10 mouse cellular contexts compared by ENCODE assay signal in the genomic region with DNA sequence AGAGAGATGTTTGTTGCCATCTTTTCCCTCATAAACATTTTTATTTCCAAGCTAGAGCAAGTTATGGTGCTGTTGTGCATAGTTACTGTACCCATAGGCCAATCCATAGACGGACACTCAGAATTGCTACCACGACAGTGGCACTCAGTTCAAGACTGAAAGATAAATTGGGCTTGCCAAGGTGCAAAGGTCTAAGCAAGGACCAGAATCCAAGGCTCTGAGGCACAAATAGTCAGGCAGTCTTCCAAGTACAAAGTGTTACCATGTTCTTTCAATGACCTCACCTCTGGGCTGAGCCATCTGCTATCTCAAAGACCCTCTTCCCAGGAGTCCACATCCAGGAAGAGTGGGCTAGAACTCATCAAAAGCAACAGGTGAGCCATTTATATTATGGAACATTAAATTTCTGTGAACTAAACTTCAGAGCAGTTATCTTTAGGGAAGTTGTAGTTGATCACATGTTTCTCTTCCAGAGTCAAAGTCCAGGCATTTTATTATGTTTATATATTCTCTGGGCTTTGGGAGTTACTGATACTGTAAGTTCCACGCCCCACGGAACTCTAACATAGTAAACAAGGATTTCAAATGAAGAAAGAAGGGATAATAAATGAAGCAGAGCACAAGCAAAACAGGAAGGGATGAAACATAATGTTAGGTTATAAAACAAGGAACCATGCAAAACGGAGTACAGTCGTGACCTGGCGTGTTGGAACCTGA.
"Had no signal": no experiment of that assay in that cellular context is flagged by ENCODE, and none has a peak within 500 bp of the region (broad histone marks: within the 10 kb centered on the region; RNA-seq: fewer than 3 reads in every experiment).

No protein-coding gene starts in this region.

- DNase-seq: lung, adult 18-20 months; retina, postnatal 1 day; thymus, postnatal 4 days had no signal

- H3K9ac ChIP-seq: limb, embryonic 15.5 days; liver, embryonic 14.5 days; midbrain, embryonic 12.5 days; neural tube, embryonic 13.5 days had no signal

- H3K9me3 ChIP-seq: limb, embryonic 15.5 days; midbrain, embryonic 12.5 days; neural tube, embryonic 13.5 days had no signal

- H3K4me2 ChIP-seq: limb, embryonic 15.5 days; midbrain, embryonic 12.5 days; neural tube, embryonic 13.5 days had no signal

- H3K4me1 ChIP-seq: limb, embryonic 15.5 days; midbrain, embryonic 12.5 days; neural tube, embryonic 13.5 days had no signal

- H3K27me3 ChIP-seq: limb, embryonic 15.5 days; midbrain, embryonic 12.5 days; neural tube, embryonic 13.5 days had no signal

- ATAC-seq: hindbrain, postnatal 0 days; midbrain, embryonic 16.5 days had no signal

- H3K4me3 ChIP-seq: layer of hippocampus, adult 2 months; limb, embryonic 15.5 days; midbrain, embryonic 12.5 days; neural tube, embryonic 13.5 days had no signal

- H3K36me3 ChIP-seq: limb, embryonic 15.5 days; midbrain, embryonic 12.5 days; neural tube, embryonic 13.5 days had no signal

- H3K27ac ChIP-seq: hindbrain, postnatal 0 days; layer of hippocampus, adult 2 months; limb, embryonic 15.5 days; liver, embryonic 14.5 days; midbrain, embryonic 12.5 days; neural tube, embryonic 13.5 days had no signal
